Mouse (Mus musculus) regulatory T cell (primary cell): ENCODE measurements around the gene Spin2c.

Experiments used
- in situ Hi-C: fragments of 300-600 bp; cut with MboI, MseI; formaldehyde crosslinking; loops from one replicate; pipeline ENCODE4 v1.15.1; 2025; ENCODE audit warnings: high pct_unique_total_duplicates

Spin2c gene

GRCm38 (mm10) chrX:153831951-153832561 lies at the start of gene Spin2c:
TSS of gene Spin2c (plus strand) at chrX:153832225.
- in situ Hi-C loops, result no loop called here

GRCm38 (mm10) chrX:153832606-153833005 lies 581 bp downstream of the Spin2c start:
- in situ Hi-C loops, result no loop called here
